Mouse (Mus musculus): ENCODE results near the gene Ppm1h. TPM values are rescaled to one million over a fixed set of nuclear protein-coding genes. Genes with fewer than 3 reads are reported as not detected.

The Ppm1h gene
- polyA plus RNA-seq, 1 experiment, result 13.4 TPM

DNA sequence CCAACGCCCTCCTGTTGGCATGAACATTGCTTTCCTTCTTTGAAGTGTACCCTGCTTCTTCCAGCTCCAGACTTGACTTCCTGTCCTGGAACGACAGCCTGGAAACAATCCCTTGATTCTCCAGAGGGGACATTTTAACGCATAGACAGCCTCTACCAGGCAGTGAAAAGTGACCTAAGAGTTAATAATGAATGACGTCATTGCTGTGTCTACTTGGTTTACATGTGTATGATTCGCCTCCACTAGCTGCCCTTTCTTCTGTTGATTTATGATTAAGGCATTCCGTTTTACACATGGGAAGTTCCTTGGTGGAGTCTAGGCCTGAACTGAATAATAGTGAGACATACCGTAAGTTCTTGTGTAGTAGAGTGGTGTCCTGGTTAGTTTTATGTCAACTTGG lies 287.9 kb downstream of the Ppm1h start:
- DNase-seq (ENCODE audit: low read depth), result no peak
- TF ChIP-seq CTCF (IDR thresholded peaks at IDR 0.05; ENCODE audit: borderline replicate concordance, extremely low read depth, insufficient read depth, insufficient read length), result no peak
- no peak for TF ChIP-seq POLR2A (IDR thresholded peaks at IDR 0.05; ENCODE audit: borderline replicate concordance, extremely low read depth, insufficient read depth, insufficient read length, poor library complexity, severe bottlenecking)

DNA sequence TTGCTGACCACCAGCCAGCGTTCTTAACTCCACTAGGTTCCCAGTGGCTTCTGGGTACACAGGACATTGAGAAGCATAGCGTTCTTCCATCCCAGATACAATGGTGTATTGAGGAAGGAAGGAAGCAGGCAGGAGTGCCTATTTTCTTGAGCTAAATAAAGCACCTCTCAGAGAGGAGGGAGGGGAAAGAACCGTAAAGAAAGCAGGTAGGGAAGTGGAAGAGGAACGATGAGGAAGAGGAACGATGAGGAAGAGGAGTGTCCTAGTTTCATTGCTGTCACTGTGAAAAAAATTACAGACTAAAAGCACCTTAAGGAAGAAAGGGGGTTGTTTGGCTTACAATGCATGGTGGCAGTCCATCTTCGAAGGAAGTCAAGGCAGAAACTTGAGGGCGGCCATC lies 291.6 kb downstream of the Ppm1h start:
- TF ChIP-seq CTCF (IDR thresholded peaks at IDR 0.05; ENCODE audit: borderline replicate concordance, extremely low read depth, insufficient read depth, insufficient read length) (no peak), POLR2A (IDR thresholded peaks at IDR 0.05; ENCODE audit: borderline replicate concordance, extremely low read depth, insufficient read depth, insufficient read length, poor library complexity, severe bottlenecking) (no peak)
- DNase-seq (ENCODE audit: low read depth), result no peak

DNA sequence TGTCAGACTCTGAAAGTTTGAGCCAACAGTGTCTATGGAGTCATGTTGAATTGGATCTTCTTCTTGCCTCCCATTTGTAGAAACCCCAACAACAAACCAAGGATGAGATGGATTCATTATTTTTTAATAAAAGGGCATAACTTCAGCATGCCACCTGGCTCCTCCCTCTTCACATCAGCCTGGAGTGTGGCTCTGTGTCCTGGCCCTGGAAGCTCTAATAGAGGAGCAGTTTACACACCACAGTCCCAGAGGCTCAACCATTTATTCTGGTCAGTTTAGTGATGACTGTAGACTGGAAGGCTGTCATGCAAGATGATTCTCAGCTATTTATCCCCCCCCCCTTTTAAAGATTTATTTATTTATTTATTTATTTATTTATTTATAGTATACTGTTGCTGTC lies 294.7 kb downstream of the Ppm1h start:
- DNase-seq (ENCODE audit: low read depth), result no peak
- TF ChIP-seq CTCF (IDR thresholded peaks at IDR 0.05; ENCODE audit: borderline replicate concordance, extremely low read depth, insufficient read depth, insufficient read length), result no peak
- TF ChIP-seq POLR2A (IDR thresholded peaks at IDR 0.05; ENCODE audit: borderline replicate concordance, extremely low read depth, insufficient read depth, insufficient read length, poor library complexity, severe bottlenecking), result no peak

DNA sequence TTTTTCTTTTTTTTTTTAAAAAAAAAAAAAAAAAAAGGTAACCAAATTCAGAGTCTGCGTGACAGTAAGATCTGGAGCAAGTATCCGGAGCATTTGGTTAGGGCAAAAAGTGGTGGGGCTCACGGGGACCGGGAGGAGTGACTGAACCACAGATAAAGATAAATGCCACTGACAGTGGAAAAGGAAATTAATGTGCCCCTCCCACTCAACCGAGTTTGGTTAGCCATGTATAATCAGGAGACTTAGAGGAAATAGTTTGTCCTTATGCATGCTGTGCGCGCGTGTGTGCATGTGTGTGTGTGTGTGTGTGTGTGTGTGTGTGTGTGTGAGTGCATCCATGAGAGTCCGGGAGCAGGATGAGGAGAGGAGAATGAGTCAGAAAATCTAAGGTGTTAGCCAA lies 297.5 kb downstream of the Ppm1h start:
- no peak for TF ChIP-seq CTCF (IDR thresholded peaks at IDR 0.05; ENCODE audit: borderline replicate concordance, extremely low read depth, insufficient read depth, insufficient read length)
- no peak for TF ChIP-seq POLR2A (IDR thresholded peaks at IDR 0.05; ENCODE audit: borderline replicate concordance, extremely low read depth, insufficient read depth, insufficient read length, poor library complexity, severe bottlenecking)
- DNase-seq (ENCODE audit: low read depth), result no peak

DNA sequence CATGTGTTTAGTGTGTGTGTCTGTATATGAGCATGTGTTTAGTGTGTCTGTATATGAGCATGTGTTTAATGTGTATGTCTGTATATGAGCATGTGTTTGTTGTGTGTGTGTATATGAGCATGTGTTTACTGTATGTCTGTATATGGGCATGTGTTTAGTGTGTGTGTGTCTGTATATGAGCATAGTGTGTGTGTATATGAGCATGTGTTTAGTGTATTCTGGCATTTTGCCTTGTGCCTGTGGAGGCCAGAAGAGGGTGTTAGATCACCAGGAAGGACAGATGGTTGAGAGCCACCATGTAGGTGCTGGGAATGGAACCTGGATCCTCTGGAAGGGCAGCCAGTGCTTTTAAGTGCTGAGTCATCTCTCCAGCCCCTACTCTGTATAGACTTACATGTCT lies 300.8 kb downstream of the Ppm1h start:
- no peak for DNase-seq (ENCODE audit: low read depth)
- no peak for TF ChIP-seq POLR2A (IDR thresholded peaks at IDR 0.05; ENCODE audit: borderline replicate concordance, extremely low read depth, insufficient read depth, insufficient read length, poor library complexity, severe bottlenecking)
- TF ChIP-seq CTCF (IDR thresholded peaks at IDR 0.05; ENCODE audit: borderline replicate concordance, extremely low read depth, insufficient read depth, insufficient read length), result no peak

DNA sequence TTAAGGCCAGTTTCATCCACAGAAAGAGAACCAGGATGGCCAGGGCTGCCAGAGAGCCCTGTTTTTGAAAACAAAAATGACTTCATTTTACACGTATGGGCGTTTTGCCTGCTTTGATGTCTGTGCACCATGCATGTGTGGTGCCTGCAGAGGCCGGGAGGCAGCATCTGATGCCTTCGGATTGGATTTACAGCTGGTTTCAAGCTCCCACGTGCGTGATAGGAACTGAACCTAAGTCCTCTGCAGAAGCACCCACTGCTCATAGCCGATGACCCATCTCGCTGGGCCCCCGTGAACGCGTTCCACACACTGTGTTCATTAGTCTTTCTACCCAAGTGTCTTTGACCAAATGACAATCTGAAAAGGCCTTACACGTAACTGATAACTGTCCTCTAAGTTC lies 301.6 kb downstream of the Ppm1h start:
- DNase-seq (ENCODE audit: low read depth), result no peak
- TF ChIP-seq CTCF (IDR thresholded peaks at IDR 0.05; ENCODE audit: borderline replicate concordance, extremely low read depth, insufficient read depth, insufficient read length) (no peak), POLR2A (IDR thresholded peaks at IDR 0.05; ENCODE audit: borderline replicate concordance, extremely low read depth, insufficient read depth, insufficient read length, poor library complexity, severe bottlenecking) (no peak)

DNA sequence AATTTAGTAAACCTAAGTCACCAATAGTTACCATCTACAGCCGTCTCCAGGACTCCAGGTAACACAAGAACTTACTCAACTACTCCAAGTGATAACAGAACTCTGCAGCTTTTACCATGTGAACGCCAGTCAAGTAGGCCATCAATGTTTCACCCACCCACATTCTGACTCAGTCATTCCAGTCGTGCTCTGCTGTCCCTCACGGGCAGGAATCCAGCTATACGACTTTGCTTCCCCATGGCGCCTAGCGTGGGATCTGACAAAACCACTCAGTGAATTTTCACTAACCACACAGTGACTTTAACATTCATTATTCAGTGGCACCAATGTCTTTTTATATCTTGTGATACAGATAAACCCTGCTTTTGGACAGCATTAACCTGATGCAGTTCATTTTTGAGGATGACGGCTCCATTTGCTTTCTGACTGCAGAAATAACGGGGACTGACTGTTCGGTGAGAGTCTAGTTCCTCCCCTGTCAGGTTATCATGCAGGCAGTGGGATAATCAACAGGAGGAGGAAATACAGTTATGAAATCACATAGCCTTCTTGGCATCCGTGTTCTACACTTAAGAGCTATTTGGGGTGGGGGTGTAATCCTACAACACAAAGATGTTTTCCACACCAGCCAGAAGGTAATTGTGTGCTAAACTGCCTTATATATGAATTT lies 304.5 kb downstream of the Ppm1h start:
- no peak for DNase-seq (ENCODE audit: low read depth)
- TF ChIP-seq CTCF (IDR thresholded peaks at IDR 0.05; ENCODE audit: borderline replicate concordance, extremely low read depth, insufficient read depth, insufficient read length), result no peak
- TF ChIP-seq POLR2A (IDR thresholded peaks at IDR 0.05; ENCODE audit: borderline replicate concordance, extremely low read depth, insufficient read depth, insufficient read length, poor library complexity, severe bottlenecking), result no peak

DNA sequence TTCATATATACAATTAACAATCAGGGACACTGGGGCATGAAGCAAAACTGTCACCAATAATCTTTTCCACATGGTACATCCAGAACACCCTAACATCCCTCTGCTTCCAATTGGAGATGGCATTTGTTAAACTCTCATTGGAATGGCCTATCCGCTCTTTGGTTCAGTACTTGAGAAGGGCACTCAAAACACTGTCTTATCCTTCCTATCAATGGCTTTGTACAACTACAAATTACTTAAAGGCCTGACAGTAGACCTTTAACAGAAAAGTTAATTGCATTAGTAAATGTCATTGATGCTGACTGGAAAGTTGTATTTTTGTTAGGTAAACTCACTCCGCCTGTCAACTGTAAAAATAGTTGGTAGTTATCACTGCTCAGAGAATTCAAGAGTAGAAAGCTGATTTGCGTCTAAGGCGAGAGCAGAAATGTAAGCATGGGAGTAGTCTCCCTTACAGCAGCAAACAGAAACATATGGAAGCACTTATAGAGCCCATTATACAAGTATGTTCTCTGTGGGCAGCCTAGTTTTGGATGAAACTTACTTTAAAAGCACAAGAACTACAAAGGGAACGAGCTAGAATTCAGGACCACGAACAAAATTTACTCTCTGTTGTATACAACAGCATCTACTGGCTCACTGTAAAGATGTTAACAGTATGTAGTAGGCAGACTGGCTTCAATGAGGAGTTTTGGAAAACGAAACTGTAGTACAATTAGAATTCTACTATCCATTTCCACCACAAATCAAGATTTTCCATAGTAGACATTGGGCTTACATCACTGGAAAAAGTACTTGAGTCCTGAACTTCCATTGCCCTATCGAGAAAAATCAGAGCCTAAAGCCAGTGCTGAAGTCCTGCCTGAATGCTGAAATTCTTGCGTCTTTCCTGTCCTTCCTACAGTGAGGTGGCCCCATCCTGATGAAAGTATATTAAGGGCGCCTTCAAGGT lies 305.3 kb downstream of the Ppm1h start:
- TF ChIP-seq POLR2A (IDR thresholded peaks at IDR 0.05; ENCODE audit: borderline replicate concordance, extremely low read depth, insufficient read depth, insufficient read length, poor library complexity, severe bottlenecking) (no peak), CTCF (IDR thresholded peaks at IDR 0.05; ENCODE audit: borderline replicate concordance, extremely low read depth, insufficient read depth, insufficient read length) (no peak)
- DNase-seq (ENCODE audit: low read depth), result peak; percentile 39

DNA sequence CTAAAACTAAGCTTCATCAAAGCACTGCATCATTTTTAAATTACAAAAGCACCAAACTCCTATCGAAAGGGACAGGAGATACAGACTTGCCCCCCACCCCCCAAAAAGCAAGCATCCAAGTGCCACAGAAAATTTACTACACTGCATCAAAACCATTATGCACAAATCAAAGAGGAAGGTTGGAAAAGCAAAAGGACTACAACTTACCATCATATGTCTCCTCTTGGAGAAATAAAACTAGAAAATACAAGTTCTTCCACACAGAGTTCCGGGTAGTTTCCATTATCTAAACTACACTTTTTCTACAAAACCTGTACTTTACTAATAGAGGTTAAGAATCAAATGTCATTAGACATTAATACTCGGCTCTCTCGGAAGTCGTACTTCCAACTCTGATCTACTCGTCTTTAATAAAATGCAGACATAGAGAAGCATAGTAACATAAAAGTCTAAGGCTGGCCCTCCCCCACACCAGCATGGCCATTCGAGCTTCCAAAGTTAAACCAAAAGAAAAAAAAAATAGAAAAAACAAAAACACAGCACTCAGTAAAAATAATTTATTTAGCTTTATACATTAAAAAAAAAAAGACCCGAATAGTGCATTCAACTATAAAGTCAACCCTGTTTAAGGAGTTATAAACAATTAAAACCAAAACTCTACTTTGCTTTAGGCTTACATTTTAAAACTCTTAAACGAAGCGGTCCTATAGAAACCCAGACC lies 306.1 kb downstream of the Ppm1h start:
- DNase-seq (ENCODE audit: low read depth), result no peak

DNA sequence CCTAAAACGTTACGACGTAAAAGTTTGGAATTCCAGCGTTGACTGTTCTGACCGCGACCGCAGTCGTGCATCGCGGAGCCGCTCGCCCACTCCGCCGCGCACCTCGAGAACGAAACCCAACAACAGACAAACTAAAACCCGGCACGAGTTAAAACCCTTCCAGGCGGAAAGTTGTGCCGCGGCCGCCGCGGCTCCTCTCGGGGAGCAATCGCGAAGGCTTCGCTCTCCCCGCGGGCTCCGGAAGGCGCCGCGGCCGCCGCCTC lies 306.6 kb downstream of the Ppm1h start:
- DNase-seq (ENCODE audit: low read depth), result peak; percentile 71
- TF ChIP-seq POLR2A (IDR thresholded peaks at IDR 0.05; ENCODE audit: borderline replicate concordance, extremely low read depth, insufficient read depth, insufficient read length, poor library complexity, severe bottlenecking), result no peak
- TF ChIP-seq CTCF (IDR thresholded peaks at IDR 0.05; ENCODE audit: borderline replicate concordance, extremely low read depth, insufficient read depth, insufficient read length), result no peak

More for the DNA sequence above, 306.1 kb downstream of the Ppm1h start:
- TF ChIP-seq CTCF (IDR thresholded peaks at IDR 0.05; ENCODE audit: borderline replicate concordance, extremely low read depth, insufficient read depth, insufficient read length), result no peak
- no peak for TF ChIP-seq POLR2A (IDR thresholded peaks at IDR 0.05; ENCODE audit: borderline replicate concordance, extremely low read depth, insufficient read depth, insufficient read length, poor library complexity, severe bottlenecking)

Measured in brain, embryonic 14.5 days (tissue).